19 mouse cellular contexts compared by ENCODE assay signal in genomic region chr1:151289493-151290258, GRCm38 (mm10). TPM values are rescaled to one million over a fixed set of nuclear protein-coding genes. Genes with fewer than 3 reads are reported as not detected.
DNase-seq lines count a peak whose midpoint lies in the region; ATAC-seq and TF ChIP-seq lines count a peak whose summit lies in the region.
"Had no signal": no experiment of that assay in that cellular context is flagged by ENCODE, and none has a peak within 500 bp of the region (broad histone marks: within the 10 kb centered on the region; RNA-seq: fewer than 3 reads in every experiment).

No protein-coding gene starts in this region.

- no peak for ATAC-seq in kidney, postnatal 0 days (replicated peaks; ENCODE audit: low FRiP score, low read depth)
- peak; percentile 78 for ATAC-seq in intestine, embryonic 15.5 days
- ATAC-seq: forebrain, embryonic 14.5 days; midbrain, embryonic 16.5 days had no signal

- 59% methylated on average over 13 of the region's 13 CpGs for WGBS in kidney, postnatal 0 days
- WGBS in intestine, embryonic 15.5 days, result 52% methylated on average over 13 of the region's 13 CpGs

- no peaks in the 10 kb centered on the region for H3K9me3 ChIP-seq in kidney, postnatal 0 days (replicated peaks; ENCODE audit: low read length)
- no peaks in the 10 kb centered on the region for H3K9me3 ChIP-seq in E14TG2a.4 (ENCODE audit: low read length)
- H3K9me3 ChIP-seq in intestine, embryonic 15.5 days, result no peaks in the 10 kb centered on the region
- H3K9me3 ChIP-seq: embryonic facial prominence, embryonic 12.5 days; hindbrain, embryonic 15.5 days; neural tube, embryonic 12.5 days had no signal

- H3K4me1 ChIP-seq in kidney, postnatal 0 days (replicated peaks; ENCODE audit: insufficient read depth, low read length), result no peaks in the 10 kb centered on the region
- H3K4me1 ChIP-seq in E14TG2a.4 (replicated peaks; ENCODE audit: low read depth, low read length), result peaks cover 33% of the 10 kb centered on the region
- peaks cover 2% of the 10 kb centered on the region; the same call in 1 of the 2 replicates for H3K4me1 ChIP-seq in intestine, embryonic 15.5 days (replicated peaks)
- H3K4me1 ChIP-seq: embryonic facial prominence, embryonic 12.5 days; hindbrain, embryonic 15.5 days; neural tube, embryonic 12.5 days had no signal

- no peak overlapping the region for H3K27ac ChIP-seq in kidney, postnatal 0 days
- peak overlapping the region; percentile 64 for H3K27ac ChIP-seq in intestine, embryonic 15.5 days
- H3K27ac ChIP-seq: embryonic facial prominence, embryonic 12.5 days; hindbrain, embryonic 15.5 days; neural tube, embryonic 12.5 days had no signal

- H3K36me3 ChIP-seq in kidney, postnatal 0 days (ENCODE audit: insufficient read depth, low read length), result no peaks in the 10 kb centered on the region
- H3K36me3 ChIP-seq in E14TG2a.4 (ENCODE audit: insufficient read depth, low read length), result no peaks in the 10 kb centered on the region
- no peaks in the 10 kb centered on the region for H3K36me3 ChIP-seq in intestine, embryonic 15.5 days
- H3K36me3 ChIP-seq: embryonic facial prominence, embryonic 12.5 days; hindbrain, embryonic 15.5 days; neural tube, embryonic 12.5 days had no signal

- no peak for TF ChIP-seq CTCF in kidney, postnatal 0 days (IDR thresholded peaks at IDR 0.05; ENCODE audit: low read depth)
- TF ChIP-seq CTCF in E14TG2a.4 (conservative IDR thresholded peaks at IDR 0.05; ENCODE audit: low read length), result no peak

- no peaks in the 10 kb centered on the region for H3K27me3 ChIP-seq in kidney, postnatal 0 days (ENCODE audit: insufficient read depth, low read length)
- 0 out of 2 replicates have a peak, but pooled peaks cover 4% of the 10 kb centered on the region for H3K27me3 ChIP-seq in E14TG2a.4 (ENCODE audit: insufficient read depth, low read length)
- no peaks in the 10 kb centered on the region for H3K27me3 ChIP-seq in intestine, embryonic 15.5 days (replicated peaks)
- H3K27me3 ChIP-seq: CH12.LX; embryonic facial prominence, embryonic 12.5 days; hindbrain, embryonic 15.5 days; neural tube, embryonic 12.5 days had no signal

- DNase-seq in kidney, postnatal 0 days (ENCODE audit: low spot score), result peak; percentile 10
- no peak for DNase-seq in kidney, postnatal 4 days
- peak; percentile 47 for DNase-seq in 3134 (ENCODE audit: extremely low read depth, insufficient read length, low spot score)
- no peak for DNase-seq in left cerebral cortex, adult 8-10 months (ENCODE audit: low spot score in 2 of 2)
- no peak for DNase-seq in layer of hippocampus, adult 9-10 months (ENCODE audit: low spot score)
- DNase-seq: adrenal gland, postnatal 36 days; cerebellum, postnatal 14 days; gastrocnemius, postnatal 14 days; lung, adult 2 months; right cerebral cortex, postnatal 4 days; thymus, postnatal 14 days had no signal

- H3K9ac ChIP-seq in kidney, postnatal 0 days (ENCODE audit: low read depth, low read length), result no peak overlapping the region
- H3K9ac ChIP-seq in intestine, embryonic 15.5 days, result no peak overlapping the region
- H3K9ac ChIP-seq: embryonic facial prominence, embryonic 12.5 days; hindbrain, embryonic 15.5 days; neural tube, embryonic 12.5 days had no signal

- no peak overlapping the region for H3K4me3 ChIP-seq in kidney, postnatal 0 days (replicated peaks; ENCODE audit: low read depth, low read length)
- peak overlapping the region; percentile 23; the same call in 1 of the 2 replicates for H3K4me3 ChIP-seq in E14TG2a.4 (replicated peaks; ENCODE audit: low read length)
- no peak overlapping the region for H3K4me3 ChIP-seq in intestine, embryonic 15.5 days (replicated peaks)
- H3K4me3 ChIP-seq: embryonic facial prominence, embryonic 12.5 days; hindbrain, embryonic 15.5 days; neural tube, embryonic 12.5 days had no signal

- H3K4me2 ChIP-seq in kidney, postnatal 0 days (ENCODE audit: low read length), result no peak overlapping the region
- peak overlapping the region; percentile 19; the same call in 1 of the 2 replicates for H3K4me2 ChIP-seq in intestine, embryonic 15.5 days (replicated peaks)
- H3K4me2 ChIP-seq: embryonic facial prominence, embryonic 12.5 days; hindbrain, embryonic 15.5 days; neural tube, embryonic 12.5 days had no signal

RNA-seq across cellular contexts. Expression of gene Ivns1abp, which starts 54.6 kb away (rescaled TPM):
- polyA plus RNA-seq in kidney, postnatal 0 days (2015; fragmentation: Nextera tagmentation; extraction: Ambion mirVana), result 432 and 474 TPM in 2 replicates
- polyA plus RNA-seq in intestine, embryonic 15.5 days (2015; fragmentation: Nextera tagmentation; extraction: Ambion mirVana), result 313 and 339 TPM in 2 replicates
- total RNA-seq in left cerebral cortex, adult 8-10 months (2022), result 100 to 1,000 TPM; 130 to 147 (median 140) TPM

Comparison
In these comparisons a context has a peak if more than half of its experiments do, and no peak if none do; other contexts are left out.
1. DNase-seq: peak in kidney, postnatal 0 days (single experiment) and 3134 (single experiment); none in kidney, postnatal 4 days (0 of 2), left cerebral cortex, adult 8-10 months (0 of 2) and layer of hippocampus, adult 9-10 months (single experiment).